Mouse (Mus musculus): ENCODE measurements around the gene Fbxo21. TPM values are rescaled to one million over a fixed set of nuclear protein-coding genes. Genes with fewer than 3 reads are reported as not detected.

The Fbxo21 gene
- polyA plus RNA-seq, 1 experiment from 2014 or later, result 49.1 TPM

DNA sequence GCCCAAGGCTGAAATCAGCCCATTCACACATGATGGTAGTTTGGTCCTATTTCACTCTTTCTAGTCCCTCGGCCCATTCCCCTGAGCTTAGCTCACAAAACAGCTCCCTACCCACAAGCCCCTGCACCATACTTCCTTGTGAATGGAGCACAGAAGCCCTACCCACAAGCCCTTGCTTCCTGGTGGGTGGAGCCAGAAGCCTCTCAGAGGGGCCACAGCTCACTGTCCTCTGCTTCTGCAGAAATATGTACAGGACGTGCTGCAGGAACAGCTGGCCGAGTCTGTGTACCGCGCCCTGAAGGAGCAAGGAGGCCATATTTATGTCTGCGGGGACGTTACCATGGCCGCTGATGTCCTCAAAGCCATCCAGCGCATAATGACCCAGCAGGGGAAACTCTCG is 27.1 kb upstream of the Fbxo21 start:
- POLR2A ChIA-PET, result no interaction called here
- H3K27me3 ChIP-seq, result peaks cover 5% of the 10 kb centered on the region
- ATAC-seq (no peak), DNase-seq (ENCODE audit: low read depth, low spot score) (no peak)
- TF ChIP-seq CTCF (IDR thresholded peaks at IDR 0.05), result no peak
- in situ Hi-C loops (cut with MboI; ENCODE audit: low pct_unique_long_range_greater_than_20kb), result no loop called here
- CTCF ChIA-PET, result no interaction called here

DNA sequence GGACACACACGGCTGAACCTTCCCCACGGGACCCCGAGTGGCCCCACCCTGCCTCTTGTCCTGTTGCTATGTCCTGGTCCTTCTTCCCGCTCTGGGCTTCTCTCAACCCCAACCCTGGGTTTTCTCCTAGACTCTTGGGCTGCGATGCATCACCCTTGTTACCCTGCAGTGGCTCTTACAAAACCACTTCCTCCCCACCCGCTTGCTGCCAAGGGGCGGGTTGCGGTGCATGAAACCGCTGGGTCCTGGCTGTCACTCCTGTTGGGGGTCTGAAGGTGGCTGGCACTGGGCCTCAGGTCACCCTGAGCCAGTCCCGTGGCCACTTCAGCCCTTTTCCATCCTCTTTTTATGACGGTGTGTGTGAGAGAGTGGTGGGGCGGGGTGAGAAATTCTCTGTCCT is 22.6 kb upstream of the Fbxo21 start:
- in situ Hi-C loops (cut with MboI; ENCODE audit: low pct_unique_long_range_greater_than_20kb), result no loop called here
- ATAC-seq (no peak), DNase-seq (ENCODE audit: low read depth, low spot score) (no peak)
- peaks cover under 1% of the 10 kb centered on the region for H3K27me3 ChIP-seq
- CTCF ChIA-PET, result no interaction called here
- no peak for TF ChIP-seq CTCF (IDR thresholded peaks at IDR 0.05)
- POLR2A ChIA-PET, result no interaction called here

DNA sequence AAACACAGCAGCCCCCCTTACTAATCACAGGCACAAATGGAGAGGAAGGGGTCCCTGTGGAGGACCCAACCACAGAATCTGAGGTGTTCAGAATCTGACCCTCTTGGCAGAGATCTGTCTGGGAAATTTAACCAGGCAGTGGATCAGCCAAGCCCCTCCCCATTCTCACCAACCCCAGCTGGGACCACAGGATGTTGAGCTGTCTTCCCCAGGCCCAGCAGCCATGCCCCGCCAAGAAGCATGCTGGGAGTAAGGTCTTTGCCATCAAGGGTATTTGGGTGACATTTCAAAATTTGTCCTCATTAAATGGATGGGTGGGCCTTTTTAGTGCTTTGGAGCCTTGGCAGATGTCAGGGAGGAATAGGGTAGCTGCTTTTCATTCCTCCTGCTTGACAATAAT is 22.1 kb upstream of the Fbxo21 start:
- in situ Hi-C loops (cut with MboI; ENCODE audit: low pct_unique_long_range_greater_than_20kb), result no loop called here
- POLR2A ChIA-PET, result no interaction called here
- peaks cover 4% of the 10 kb centered on the region for H3K27me3 ChIP-seq
- TF ChIP-seq CTCF (IDR thresholded peaks at IDR 0.05), result no peak
- CTCF ChIA-PET, result no interaction called here
- ATAC-seq (no peak), DNase-seq (ENCODE audit: low read depth, low spot score) (no peak)

DNA sequence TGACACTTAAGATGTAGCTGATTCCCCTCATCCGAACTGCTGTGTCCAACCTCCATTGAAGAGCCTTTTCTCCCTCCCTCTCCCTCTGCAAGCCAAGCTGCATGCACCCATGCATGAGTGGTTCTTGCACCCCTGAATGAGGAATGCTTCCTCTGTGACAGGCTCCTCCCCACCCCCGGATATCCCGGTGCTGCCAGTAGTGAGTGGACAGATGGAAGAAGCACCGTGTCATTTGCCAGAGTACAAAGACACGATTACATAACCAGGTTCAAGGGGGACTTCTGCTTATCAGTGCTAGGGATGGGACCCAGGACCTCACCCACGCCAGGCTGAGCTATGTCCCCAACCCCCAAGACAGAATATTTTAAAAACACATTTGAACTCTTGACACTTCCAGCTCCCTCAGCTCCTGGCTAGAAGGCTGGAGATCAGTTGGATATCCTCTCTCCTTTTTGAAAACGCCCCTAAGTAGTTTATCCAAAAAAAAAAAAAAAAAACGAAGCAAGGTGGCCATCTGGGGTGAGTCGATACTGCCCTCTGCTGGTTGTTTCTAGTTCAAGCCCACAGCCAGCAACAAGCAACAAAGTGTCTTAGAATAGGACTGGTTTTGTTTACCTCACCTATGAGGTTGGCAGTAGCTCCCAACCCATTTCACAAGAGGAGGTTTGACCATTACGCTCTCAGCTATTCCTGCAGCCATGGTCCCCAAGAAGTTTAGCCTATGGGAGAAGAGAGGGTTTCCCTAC is 20.7 kb upstream of the Fbxo21 start:
- ChIA-PET POLR2A (interaction anchor here (1.2 kb wide), 1 partner anchor 9 kb away, joined by 3 read pairs; no protein-coding TSS in a partner anchor), CTCF (interaction anchor here (0.6 to 2.2 kb wide), 12 partner anchors 8 to 451 kb away, joined by 3 to 14 read pairs (median 5); partner anchors contain the start of gene Fbxo21)
- no peak for DNase-seq (ENCODE audit: low read depth, low spot score)
- no peak for ATAC-seq
- in situ Hi-C loops (cut with MboI; ENCODE audit: low pct_unique_long_range_greater_than_20kb), result no loop called here
- peaks cover 4% of the 10 kb centered on the region for H3K27me3 ChIP-seq
- peak; percentile 73 for TF ChIP-seq CTCF (IDR thresholded peaks at IDR 0.05)

DNA sequence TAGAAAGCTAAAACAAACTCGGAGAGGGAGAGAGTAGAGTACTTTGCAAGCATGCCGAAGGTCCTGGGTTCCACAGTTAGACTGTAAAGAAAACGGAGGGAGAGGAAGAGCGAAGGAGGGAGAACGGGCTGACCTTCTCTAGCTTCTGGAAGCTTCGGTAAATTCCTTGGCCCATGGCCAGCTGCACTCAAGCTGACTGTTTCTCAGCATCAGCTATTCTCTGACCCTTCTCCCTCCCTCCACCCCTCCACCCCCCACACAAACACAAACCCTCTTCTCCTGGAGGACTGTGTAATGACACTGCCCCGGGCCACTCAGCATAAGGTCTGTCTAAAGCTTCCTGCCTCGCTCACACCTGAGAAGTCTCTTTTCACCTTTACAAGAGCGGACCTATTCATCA is 11.8 kb upstream of the Fbxo21 start:
- no peak for ATAC-seq
- peaks cover 16% of the 10 kb centered on the region for H3K27me3 ChIP-seq
- in situ Hi-C loops (cut with MboI; ENCODE audit: low pct_unique_long_range_greater_than_20kb), result no loop called here
- CTCF ChIA-PET, result interaction anchor here (1.7 kb wide), 1 partner anchor 9 kb away, joined by 7 read pairs; no protein-coding TSS in a partner anchor
- DNase-seq (ENCODE audit: low read depth, low spot score), result no peak
- POLR2A ChIA-PET, result interaction anchor here (0.9 kb wide), 1 partner anchor 9 kb away, joined by 3 read pairs; no protein-coding TSS in a partner anchor
- no peak for TF ChIP-seq CTCF (IDR thresholded peaks at IDR 0.05)

GRCm38 (mm10) chr5:117966956-117967355 is 9.6 kb upstream of the Fbxo21 start:
- in situ Hi-C loops (cut with MboI; ENCODE audit: low pct_unique_long_range_greater_than_20kb), result no loop called here
- ChIA-PET POLR2A (interaction anchor here (0.6 to 0.8 kb wide), 2 partner anchors 10 to 1741 kb away, joined by 3 to 5 read pairs; partner anchors contain the start of gene Fbxo21), CTCF (interaction anchor here (1.0 to 1.8 kb wide), 2 partner anchors 12 to 38 kb away, joined by 3 to 5 read pairs; no protein-coding TSS in a partner anchor)
- DNase-seq (ENCODE audit: low read depth, low spot score), result no peak
- TF ChIP-seq CTCF (IDR thresholded peaks at IDR 0.05), result no peak
- no peak for ATAC-seq
- peaks cover 18% of the 10 kb centered on the region for H3K27me3 ChIP-seq

- POLR2A ChIA-PET, result no interaction called here
- in situ Hi-C loops (cut with MboI; ENCODE audit: low pct_unique_long_range_greater_than_20kb), result no loop called here
- no peak for TF ChIP-seq CTCF (IDR thresholded peaks at IDR 0.05)
- DNase-seq (ENCODE audit: low read depth, low spot score) (no peak), ATAC-seq (no peak)
- CTCF ChIA-PET, result interaction anchor here (1.8 kb wide), 1 partner anchor 12 kb away, joined by 5 read pairs; no protein-coding TSS in a partner anchor
- peaks cover 18% of the 10 kb centered on the region for H3K27me3 ChIP-seq
These were observed 8.9 kb upstream of the Fbxo21 start for GRCm38 (mm10) chr5:117967659-117968069.

- in situ Hi-C loops (cut with MboI; ENCODE audit: low pct_unique_long_range_greater_than_20kb), result no loop called here
- CTCF ChIA-PET, result no interaction called here
- no peak for ATAC-seq
- POLR2A ChIA-PET, result no interaction called here
- peaks cover 10% of the 10 kb centered on the region for H3K27me3 ChIP-seq
- TF ChIP-seq CTCF (IDR thresholded peaks at IDR 0.05), result no peak
- DNase-seq (ENCODE audit: low read depth, low spot score), result no peak
These were observed 6.7 kb upstream of the Fbxo21 start for GRCm38 (mm10) chr5:117969681-117970427.

DNA sequence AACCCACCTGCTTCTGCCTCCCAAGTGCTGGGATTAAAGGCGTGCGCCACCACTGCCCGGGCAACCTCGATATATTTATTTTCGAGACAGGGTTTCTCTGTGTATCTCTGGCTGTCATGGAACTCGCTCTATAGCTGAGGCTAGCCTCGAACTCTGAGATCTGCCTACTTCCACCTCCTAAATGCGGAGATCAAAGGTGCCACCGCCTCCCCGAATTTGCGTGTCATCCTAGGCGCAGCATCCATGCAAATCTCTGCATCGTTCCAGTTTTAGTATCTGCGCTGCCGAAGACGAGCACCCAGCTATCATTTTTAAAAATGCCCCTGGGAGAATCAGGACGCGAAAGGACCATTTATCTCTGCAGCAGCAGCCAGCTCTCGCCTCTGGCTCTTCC is 270 bp upstream of the Fbxo21 start:
- CTCF ChIA-PET, result interaction anchor here (2.0 kb wide), 1 partner anchor 20 kb away, joined by 7 read pairs; no protein-coding TSS in a partner anchor
- no peaks in the 10 kb centered on the region for H3K27me3 ChIP-seq
- ATAC-seq (no peak), DNase-seq (ENCODE audit: low read depth, low spot score) (no peak)
- no peak for TF ChIP-seq CTCF (IDR thresholded peaks at IDR 0.05)
- in situ Hi-C loops (cut with MboI; ENCODE audit: low pct_unique_long_range_greater_than_20kb), result no loop called here
- POLR2A ChIA-PET, result interaction anchor here (0.6 to 1.6 kb wide), 3 partner anchors 10 to 872 kb away, joined by 3 to 4 read pairs (median 3); no protein-coding TSS in a partner anchor

DNA sequence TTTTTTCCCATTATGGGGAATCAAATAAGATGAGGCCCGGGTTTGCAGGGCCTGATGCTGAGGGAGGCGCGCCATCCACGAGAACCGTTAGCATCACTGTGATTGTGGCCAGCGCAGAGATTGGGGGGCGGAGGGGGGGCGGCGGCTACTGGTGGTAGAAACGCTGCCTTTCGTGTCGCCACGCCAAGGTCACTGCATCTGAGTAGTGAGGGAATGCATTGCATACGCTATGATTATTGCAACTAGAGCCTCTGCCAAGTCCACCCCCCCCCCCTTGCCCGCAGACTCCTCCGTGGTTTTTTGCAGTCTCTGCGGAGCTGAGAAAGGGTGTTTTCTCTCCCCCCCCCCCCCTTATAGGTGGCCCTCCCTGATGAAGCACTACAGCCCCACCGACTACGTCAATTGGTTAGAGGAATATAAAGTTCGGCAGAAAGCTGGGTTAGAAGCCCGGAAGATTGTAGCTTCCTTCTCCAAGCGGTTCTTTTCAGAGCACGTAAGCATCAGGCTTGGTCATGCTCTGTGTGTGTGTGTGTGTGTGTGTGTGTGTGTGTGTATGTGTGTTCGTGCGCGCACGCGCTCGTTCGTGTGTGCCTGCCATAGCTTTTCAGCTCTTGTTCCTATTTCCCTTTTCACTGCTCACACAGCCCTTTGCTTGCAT is 1.1 kb downstream of the Fbxo21 start:
- no peak for ATAC-seq
- no peak for TF ChIP-seq CTCF (IDR thresholded peaks at IDR 0.05)
- CTCF ChIA-PET, result interaction anchor here (1.2 kb wide), 1 partner anchor 92 kb away, joined by 3 read pairs; no protein-coding TSS in a partner anchor
- H3K27me3 ChIP-seq, result no peaks in the 10 kb centered on the region
- in situ Hi-C loops (cut with MboI; ENCODE audit: low pct_unique_long_range_greater_than_20kb), result no loop called here
- no peak for DNase-seq (ENCODE audit: low read depth, low spot score)
- POLR2A ChIA-PET, result interaction anchor here (0.7 to 1.6 kb wide), 3 partner anchors 11 to 931 kb away, joined by 3 to 6 read pairs (median 3); no protein-coding TSS in a partner anchor

Data from Patski (cell line).